Mouse (Mus musculus) ES-Bruce4 (cell line): ENCODE measurements around the gene Gpr141.
"Not testable (repeated sequence)": the region's sequence is repeated elsewhere in the genome, so short reads cannot be mapped to it uniquely, and the experiment has no call there.

Experiments
- CTCF ChIP-seq: IDR thresholded peaks from one replicate; pipeline ENCODE4 v1.8.1; 2011; ENCODE audit warnings: low read depth, low read length
- POLR2A ChIP-seq: IDR thresholded peaks from one replicate; pipeline ENCODE4 v1.8.1; 2011; ENCODE audit warnings: low read length; ENCODE audit not compliant: insufficient read depth

- not testable (repeated sequence) for TF ChIP-seq CTCF, POLR2A
Observed at GRCm38 (mm10) chr13:19787946-19788345, 36.1 kb downstream of the Gpr141 start.
